Mouse (Mus musculus): ENCODE results near the gene Nmrk2.

GRCm38 (mm10) chr10:81200141-81200540 lies 1.7 kb downstream of the Nmrk2 start:
- TF ChIP-seq CTCF (IDR thresholded peaks at IDR 0.05; ENCODE audit: control insufficient read depth, insufficient read depth, insufficient read length), result no peak
- TF ChIP-seq USF1 (IDR thresholded peaks at IDR 0.05; ENCODE audit: low read depth), result no peak

Measured in C2C12 (cell line).